Mouse (Mus musculus) G1E (cell line): ENCODE results near the gene Tmprss3.

Source experiments
- CTCF ChIP-seq: IDR thresholded peaks from 2 replicates; pipeline ENCODE4 v1.5.1; 2012; ENCODE audit warnings: low read depth, low read length, inconsistent platforms, mixed read lengths
- GATA1 ChIP-seq: IDR thresholded peaks from 2 replicates; pipeline ENCODE4 v1.6.1; 2012; ENCODE audit warnings: borderline replicate concordance, low read length, inconsistent platforms, mixed read lengths
- GATA2 ChIP-seq: IDR thresholded peaks from 2 replicates; pipeline ENCODE4 v1.6.1; 2012; ENCODE audit warnings: low read depth, low read length, inconsistent platforms, borderline replicate concordance
- POLR2AphosphoS5 ChIP-seq: IDR thresholded peaks from 2 replicates; pipeline ENCODE4 v1.6.1; 2012; ENCODE audit warnings: low read depth, low read length, inconsistent platforms; ENCODE audit not compliant: insufficient replicate concordance
- TAL1 ChIP-seq: conservative IDR thresholded peaks from 2 replicates; pipeline ENCODE4 v1.6.1; 2012; ENCODE audit warnings: low read depth, low read length, inconsistent platforms, mixed read lengths

DNA sequence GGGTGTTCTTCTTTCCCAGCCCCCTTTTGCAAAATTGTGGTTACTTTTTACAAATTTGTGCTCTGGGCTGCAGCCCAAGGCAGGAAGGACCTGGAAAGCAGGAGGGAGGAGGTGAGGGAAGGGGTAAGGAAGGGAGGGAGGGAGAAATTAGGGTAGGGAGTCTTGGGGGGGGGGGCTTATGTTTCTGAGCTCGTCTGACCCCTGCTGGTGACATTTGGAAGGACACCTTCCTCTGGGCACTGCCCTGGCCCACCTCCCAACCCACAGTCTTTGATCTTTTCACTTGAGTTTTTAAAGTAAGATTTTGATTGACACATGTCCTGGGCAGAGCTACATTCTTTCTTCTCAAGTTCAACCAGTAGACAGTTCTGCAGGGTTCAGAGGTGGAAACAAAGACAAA, 44.0 kb upstream of the Tmprss3 start:
- TF ChIP-seq GATA1, result no peak
- TF ChIP-seq CTCF, result no peak
- TF ChIP-seq POLR2AphosphoS5, result no peak
- TF ChIP-seq TAL1, result no peak
- TF ChIP-seq GATA2, result no peak
